Mouse (Mus musculus) cerebellum, adult 11 months (tissue): ENCODE results near the gene Socs2.

ENCODE experiments used
- DNase-seq: peaks from one replicate; pipeline ENCODE4 v3.0.0; 2022

The Socs2 gene

GRCm38 (mm10) chr10:95340676-95341075, 76.3 kb downstream of the Socs2 start:
- no peak for DNase-seq

- DNase-seq: no peak
These were observed 79.4 kb downstream of the Socs2 start for GRCm38 (mm10) chr10:95337589-95337988.

- DNase-seq: no peak
These were observed 80.0 kb downstream of the Socs2 start for GRCm38 (mm10) chr10:95336781-95337544.
